Mouse (Mus musculus) liver, postnatal 0 days (tissue): ENCODE results near the gene Fam78b.

Source experiments
- CTCF ChIP-seq: sonication (generic); IDR thresholded peaks from 2 replicates; pipeline ENCODE4 v1.5.1; 2016; ENCODE audit warnings: antibody characterized with exemption, low read depth
- EP300 ChIP-seq: IDR thresholded peaks from 2 replicates; pipeline ENCODE4 v1.6.1; 2016; ENCODE audit warnings: antibody characterized with exemption, low read depth, mild to moderate bottlenecking

GRCm38 (mm10) chr1:166996250-166996649 lies 5.0 kb upstream of the Fam78b start:
- TF ChIP-seq CTCF, result no peak
- TF ChIP-seq EP300, result no peak
